Mouse (Mus musculus) embryo, embryonic 9.5 days (tissue): ENCODE results near the gene Mrgprb1.
"Not testable (repeated sequence)": the region's sequence is repeated elsewhere in the genome, so short reads cannot be mapped to it uniquely, and the experiment has no call there.

ENCODE experiments used
- DNase-seq: peaks from one replicate; pipeline ENCODE4 v3.0.0-alpha.2; 2017; ENCODE audit errors: extremely low spot score

The Mrgprb1 gene

GRCm38 (mm10) chr7:48456242-48456641 lies at the start of gene Mrgprb1:
Mrgprb1 (minus strand) TSS chr7:48456342.
- DNase-seq, result no peak

GRCm38 (mm10) chr7:48499221-48499620 lies 43.1 kb upstream of the Mrgprb1 start, which contains the start of gene Mrgprx2:
Mrgprx2 (minus strand) TSS chr7:48499321.
- no peak for DNase-seq

- DNase-seq, result no peak
These were observed 19.6 kb downstream of the Mrgprb1 start for GRCm38 (mm10) chr7:48436581-48436980.

GRCm38 (mm10) chr7:48435936-48436335 lies 20.2 kb downstream of the Mrgprb1 start:
- DNase-seq, result not testable (repeated sequence)
